Mouse (Mus musculus) G1E (cell line): Measurements from ENCODE around the gene Nepn.

Source experiments
- CTCF ChIP-seq: IDR thresholded peaks from 2 replicates; pipeline ENCODE4 v1.5.1; 2012; ENCODE audit warnings: low read depth, low read length, inconsistent platforms, mixed read lengths
- GATA1 ChIP-seq: IDR thresholded peaks from 2 replicates; pipeline ENCODE4 v1.6.1; 2012; ENCODE audit warnings: borderline replicate concordance, low read length, inconsistent platforms, mixed read lengths
- TAL1 ChIP-seq: conservative IDR thresholded peaks from 2 replicates; pipeline ENCODE4 v1.6.1; 2012; ENCODE audit warnings: low read depth, low read length, inconsistent platforms, mixed read lengths

DNA sequence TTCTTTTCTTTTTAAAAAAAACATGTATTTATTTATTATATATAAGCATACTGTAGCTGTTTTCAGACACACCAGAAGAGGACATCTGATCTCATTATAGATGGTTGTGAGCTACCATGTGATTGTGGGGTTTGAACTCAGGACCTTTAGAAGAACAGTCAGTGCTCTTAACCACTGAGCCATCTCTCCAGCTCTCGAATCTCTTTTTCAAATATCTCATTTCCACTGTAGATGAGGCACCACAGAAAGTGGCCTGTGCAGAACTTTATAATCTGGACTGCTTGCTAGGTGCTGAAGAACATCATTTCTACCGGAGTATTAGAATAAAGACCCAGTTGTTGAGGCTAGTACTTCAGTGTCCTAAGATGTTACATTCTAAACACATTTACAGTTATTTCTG, 26.2 kb downstream of the Nepn start:
- no peak for TF ChIP-seq CTCF
- no peak for TF ChIP-seq TAL1
- TF ChIP-seq GATA1: no peak
